Mouse (Mus musculus): Measurements from ENCODE around the gene Gm49325. TPM values are rescaled to one million over a fixed set of nuclear protein-coding genes. Genes with fewer than 3 reads are reported as not detected.
A peak's percentile ranks its signal among the peaks of the same experiment; 100 is the strongest.

Gene Gm49325
- polyA plus RNA-seq, 1 experiment, result not detected

- WGBS, result 18% methylated on average over 8 of the region's 8 CpGs
- peak; percentile 99 for TF ChIP-seq CTCF (IDR thresholded peaks at IDR 0.05; ENCODE audit: extremely low read depth, insufficient read length, insufficient replicate concordance, low read depth, low read length)
- no peak for TF ChIP-seq POLR2A (IDR thresholded peaks at IDR 0.05; ENCODE audit: low read depth, low read length)
- H3K36me3 ChIP-seq (ENCODE audit: control insufficient read depth, insufficient read depth, low read length), result no peaks in the 10 kb centered on the region
- no peak overlapping the region for H3K4me3 ChIP-seq (ENCODE audit: low read depth, low read length)
- H3K4me1 ChIP-seq (ENCODE audit: control insufficient read depth, insufficient read depth, insufficient read length, low read length), result peaks cover 36% of the 10 kb centered on the region
- H3K27me3 ChIP-seq (ENCODE audit: control insufficient read depth, insufficient read depth, low read length), result no peaks in the 10 kb centered on the region
- no peak overlapping the region for H3K27ac ChIP-seq (ENCODE audit: insufficient read depth, low read depth, low read length)
Observed at GRCm38 (mm10) chr10:77566651-77567050, 39.3 kb upstream of the Gm49325 start.

- TF ChIP-seq POLR2A (IDR thresholded peaks at IDR 0.05; ENCODE audit: low read depth, low read length) (no peak), CTCF (IDR thresholded peaks at IDR 0.05; ENCODE audit: extremely low read depth, insufficient read length, insufficient replicate concordance, low read depth, low read length) (no peak)
- 25% methylated on average over 7 of the region's 7 CpGs for WGBS
- no peaks in the 10 kb centered on the region for H3K27me3 ChIP-seq (ENCODE audit: control insufficient read depth, insufficient read depth, low read length)
- no peak overlapping the region for H3K4me3 ChIP-seq (ENCODE audit: low read depth, low read length)
- H3K36me3 ChIP-seq (ENCODE audit: control insufficient read depth, insufficient read depth, low read length), result no peaks in the 10 kb centered on the region
- H3K27ac ChIP-seq (ENCODE audit: insufficient read depth, low read depth, low read length), result peak overlapping the region; percentile 52
- peaks cover 49% of the 10 kb centered on the region for H3K4me1 ChIP-seq (ENCODE audit: control insufficient read depth, insufficient read depth, insufficient read length, low read length)
Observed at GRCm38 (mm10) chr10:77569481-77569880, 36.5 kb upstream of the Gm49325 start.

- Histone ChIP-seq H3K4me1 (ENCODE audit: control insufficient read depth, insufficient read depth, insufficient read length, low read length) (peaks cover 50% of the 10 kb centered on the region), H3K27ac (ENCODE audit: insufficient read depth, low read depth, low read length) (peak overlapping the region; percentile 70), H3K36me3 (ENCODE audit: control insufficient read depth, insufficient read depth, low read length) (no peaks in the 10 kb centered on the region), H3K4me3 (ENCODE audit: low read depth, low read length) (no peak overlapping the region), H3K27me3 (ENCODE audit: control insufficient read depth, insufficient read depth, low read length) (no peaks in the 10 kb centered on the region)
- TF ChIP-seq CTCF (IDR thresholded peaks at IDR 0.05; ENCODE audit: extremely low read depth, insufficient read length, insufficient replicate concordance, low read depth, low read length) (no peak), POLR2A (IDR thresholded peaks at IDR 0.05; ENCODE audit: low read depth, low read length) (no peak)
- WGBS, result 17% methylated on average over 6 of the region's 6 CpGs
Observed at GRCm38 (mm10) chr10:77569973-77570658, 35.9 kb upstream of the Gm49325 start.

GRCm38 (mm10) chr10:77572225-77572624 is 33.8 kb upstream of the Gm49325 start:
- Histone ChIP-seq H3K27me3 (ENCODE audit: control insufficient read depth, insufficient read depth, low read length) (no peaks in the 10 kb centered on the region), H3K4me1 (ENCODE audit: control insufficient read depth, insufficient read depth, insufficient read length, low read length) (peaks cover 37% of the 10 kb centered on the region), H3K27ac (ENCODE audit: insufficient read depth, low read depth, low read length) (peak overlapping the region; percentile 10; the same call in 1 of the 2 replicates), H3K4me3 (ENCODE audit: low read depth, low read length) (no peak overlapping the region), H3K36me3 (ENCODE audit: control insufficient read depth, insufficient read depth, low read length) (no peaks in the 10 kb centered on the region)
- 13% methylated on average over 3 of the region's 3 CpGs for WGBS
- TF ChIP-seq CTCF (IDR thresholded peaks at IDR 0.05; ENCODE audit: extremely low read depth, insufficient read length, insufficient replicate concordance, low read depth, low read length) (peak; percentile 30; the same call in 1 of the 2 replicates), POLR2A (IDR thresholded peaks at IDR 0.05; ENCODE audit: low read depth, low read length) (no peak)

- Histone ChIP-seq H3K4me1 (ENCODE audit: control insufficient read depth, insufficient read depth, insufficient read length, low read length) (peaks cover 34% of the 10 kb centered on the region), H3K36me3 (ENCODE audit: control insufficient read depth, insufficient read depth, low read length) (no peaks in the 10 kb centered on the region), H3K4me3 (ENCODE audit: low read depth, low read length) (no peak overlapping the region), H3K27me3 (ENCODE audit: control insufficient read depth, insufficient read depth, low read length) (no peaks in the 10 kb centered on the region), H3K27ac (ENCODE audit: insufficient read depth, low read depth, low read length) (no peak overlapping the region)
- WGBS, result 65% methylated on average over 1 of the region's 1 CpGs
- TF ChIP-seq CTCF (IDR thresholded peaks at IDR 0.05; ENCODE audit: extremely low read depth, insufficient read length, insufficient replicate concordance, low read depth, low read length), result no peak
- no peak for TF ChIP-seq POLR2A (IDR thresholded peaks at IDR 0.05; ENCODE audit: low read depth, low read length)
Observed at GRCm38 (mm10) chr10:77573162-77573561, 32.8 kb upstream of the Gm49325 start.

GRCm38 (mm10) chr10:77580027-77580920 is 25.7 kb upstream of the Gm49325 start:
- no peak for TF ChIP-seq POLR2A (IDR thresholded peaks at IDR 0.05; ENCODE audit: low read depth, low read length)
- TF ChIP-seq CTCF (IDR thresholded peaks at IDR 0.05; ENCODE audit: extremely low read depth, insufficient read length, insufficient replicate concordance, low read depth, low read length), result no peak
- H3K4me1 ChIP-seq (ENCODE audit: control insufficient read depth, insufficient read depth, insufficient read length, low read length), result peaks cover 15% of the 10 kb centered on the region
- no peaks in the 10 kb centered on the region for H3K36me3 ChIP-seq (ENCODE audit: control insufficient read depth, insufficient read depth, low read length)
- H3K27me3 ChIP-seq (ENCODE audit: control insufficient read depth, insufficient read depth, low read length), result no peaks in the 10 kb centered on the region
- WGBS, result 75% methylated on average over 10 of the region's 10 CpGs
- H3K27ac ChIP-seq (ENCODE audit: insufficient read depth, low read depth, low read length), result no peak overlapping the region
- no peak overlapping the region for H3K4me3 ChIP-seq (ENCODE audit: low read depth, low read length)

GRCm38 (mm10) chr10:77581023-77581407 is 25.0 kb upstream of the Gm49325 start:
- no peaks in the 10 kb centered on the region for H3K27me3 ChIP-seq (ENCODE audit: control insufficient read depth, insufficient read depth, low read length)
- no peak for TF ChIP-seq POLR2A (IDR thresholded peaks at IDR 0.05; ENCODE audit: low read depth, low read length)
- TF ChIP-seq CTCF (IDR thresholded peaks at IDR 0.05; ENCODE audit: extremely low read depth, insufficient read length, insufficient replicate concordance, low read depth, low read length), result no peak
- 0 out of 2 replicates have a peak, but pooled peaks cover 1% of the 10 kb centered on the region for H3K36me3 ChIP-seq (ENCODE audit: control insufficient read depth, insufficient read depth, low read length)
- peaks cover 19% of the 10 kb centered on the region for H3K4me1 ChIP-seq (ENCODE audit: control insufficient read depth, insufficient read depth, insufficient read length, low read length)
- 2% methylated on average over 8 of the region's 8 CpGs for WGBS
- peak overlapping the region; percentile 76 for H3K27ac ChIP-seq (ENCODE audit: insufficient read depth, low read depth, low read length)
- H3K4me3 ChIP-seq (ENCODE audit: low read depth, low read length), result peak overlapping the region; percentile 53

Data from small intestine, adult 2 months (tissue).